Mouse (Mus musculus) right cerebral cortex, adult 2 months (tissue): ENCODE data around the gene Scrt2.
"Not testable (repeated sequence)": the region's sequence is repeated elsewhere in the genome, so short reads cannot be mapped to it uniquely, and the experiment has no call there.

Source experiments
- DNase-seq, 2 experiments: peaks; one replicate each; pipeline ENCODE4 v3.0.0; 2021 to 2022; ENCODE audit warnings: low spot score in 2 of 2

The Scrt2 gene

DNA sequence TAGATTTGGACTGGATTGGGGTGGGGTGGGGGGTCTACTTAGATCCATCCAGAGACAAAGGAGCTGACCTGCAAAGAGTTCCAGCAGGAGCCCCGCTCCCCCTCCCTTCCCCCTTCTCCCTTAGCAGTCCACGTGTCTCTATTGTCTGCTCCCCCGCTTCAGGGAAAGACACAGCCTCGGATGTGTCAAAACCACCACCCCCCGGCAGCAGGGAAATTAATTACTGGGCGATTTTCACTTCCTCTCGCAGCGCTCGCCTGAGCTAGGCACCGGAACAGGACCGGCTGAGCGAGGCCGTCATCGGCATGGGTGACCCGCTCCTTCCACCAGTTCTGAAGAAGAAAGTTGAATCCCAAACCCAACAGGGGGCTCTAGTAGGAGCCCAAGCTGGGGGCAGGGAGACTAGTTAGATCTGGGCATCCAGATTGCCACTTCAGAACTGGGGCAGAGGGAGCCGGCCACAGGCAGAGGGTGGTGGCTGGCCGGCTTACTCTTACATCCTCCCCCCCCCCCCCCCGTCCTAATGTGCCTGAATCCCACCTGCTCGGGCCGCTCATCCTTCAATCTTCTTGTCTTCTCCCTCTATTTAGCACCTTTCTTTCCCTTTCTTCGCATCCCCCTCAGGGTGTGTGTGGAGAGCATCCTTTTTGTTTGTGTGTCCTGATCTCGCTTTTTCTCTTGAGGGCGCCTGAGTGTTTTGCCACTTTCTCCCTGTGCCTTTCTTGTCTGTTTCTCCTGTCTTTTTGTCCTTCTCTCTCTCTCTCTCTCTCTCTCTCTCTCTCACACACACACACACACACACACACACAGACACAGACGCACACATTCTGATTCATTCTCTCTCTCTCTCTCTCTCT lies at the start of gene Scrt2:
Gene Scrt2, plus strand, starts transcription at position 845 of the 857 bp plus-strand sequence.
- peak; percentile 47 to 51 for DNase-seq

DNA sequence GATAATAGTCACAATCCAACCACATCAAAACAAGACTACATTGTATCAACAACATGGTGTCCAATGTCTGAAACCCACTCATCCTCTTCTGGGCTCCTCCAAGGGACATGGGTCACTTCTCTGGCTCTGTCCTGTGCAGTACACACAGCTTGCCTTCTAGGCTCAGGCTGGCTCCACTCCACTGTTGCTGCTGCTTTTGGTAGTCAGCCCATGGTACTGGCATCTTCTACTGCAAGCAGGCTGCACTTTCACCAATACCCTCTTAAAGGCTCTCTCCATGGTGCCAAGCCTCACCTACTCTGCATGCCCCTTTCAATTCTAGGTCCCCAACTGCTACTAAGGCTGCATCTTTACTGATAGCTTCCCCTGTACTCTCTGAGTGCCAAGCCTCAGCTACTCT lies 41.2 kb upstream of the Scrt2 start:
- DNase-seq, result no peak

- no peak for DNase-seq
Observed at GRCm38 (mm10) chr2:152047116-152048002, 34.0 kb upstream of the Scrt2 start.

DNA sequence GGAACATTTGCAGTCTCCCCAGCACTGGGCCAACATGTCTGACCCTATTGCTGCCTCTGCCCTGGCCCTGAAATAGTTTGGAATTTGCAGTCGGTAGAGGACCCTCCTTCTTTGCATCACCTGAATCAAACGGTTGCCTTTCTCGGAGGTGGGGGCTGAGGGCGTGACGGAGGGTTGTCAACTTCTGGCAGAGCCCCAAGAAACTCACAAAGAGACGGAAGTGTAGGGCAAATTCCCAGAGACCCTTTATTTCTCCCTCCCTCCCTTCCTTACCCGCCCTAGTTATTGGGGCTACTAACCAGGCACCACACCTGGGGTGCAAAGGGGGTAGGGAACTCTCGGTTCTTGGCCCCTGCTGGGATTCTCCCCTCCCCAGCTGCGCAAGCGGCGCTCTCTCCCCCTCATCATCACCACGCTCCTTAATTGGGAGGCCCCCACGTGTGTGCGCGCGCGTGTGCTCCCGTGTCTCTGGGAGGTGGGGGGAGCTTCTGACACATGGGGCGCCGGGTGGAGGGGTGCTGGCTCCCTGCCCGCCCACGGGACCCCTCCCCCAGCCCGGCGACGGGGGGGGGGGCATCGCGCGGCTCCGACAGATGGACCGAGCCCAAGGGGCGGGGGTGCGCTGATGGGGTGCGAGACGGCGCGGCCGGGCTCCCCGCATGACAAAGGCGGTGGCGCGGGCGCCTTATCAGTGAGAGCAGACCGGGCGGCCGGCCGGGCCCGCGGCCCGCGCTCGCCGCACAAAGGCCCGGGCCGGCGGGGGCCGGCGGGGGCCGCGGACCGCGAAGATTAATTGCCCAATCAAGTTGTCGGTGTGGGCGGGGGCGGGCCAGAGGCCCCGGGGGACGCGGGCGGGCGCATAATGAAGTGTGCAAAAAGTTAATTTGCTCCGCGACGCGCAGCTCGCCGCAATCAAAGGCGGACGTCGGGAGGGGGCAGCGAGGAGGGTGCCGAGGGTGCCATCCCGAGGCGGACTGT lies 33.0 kb upstream of the Scrt2 start:
- no peak for DNase-seq

- no peak for DNase-seq
Observed at GRCm38 (mm10) chr2:152048981-152049441, 32.3 kb upstream of the Scrt2 start.

DNA sequence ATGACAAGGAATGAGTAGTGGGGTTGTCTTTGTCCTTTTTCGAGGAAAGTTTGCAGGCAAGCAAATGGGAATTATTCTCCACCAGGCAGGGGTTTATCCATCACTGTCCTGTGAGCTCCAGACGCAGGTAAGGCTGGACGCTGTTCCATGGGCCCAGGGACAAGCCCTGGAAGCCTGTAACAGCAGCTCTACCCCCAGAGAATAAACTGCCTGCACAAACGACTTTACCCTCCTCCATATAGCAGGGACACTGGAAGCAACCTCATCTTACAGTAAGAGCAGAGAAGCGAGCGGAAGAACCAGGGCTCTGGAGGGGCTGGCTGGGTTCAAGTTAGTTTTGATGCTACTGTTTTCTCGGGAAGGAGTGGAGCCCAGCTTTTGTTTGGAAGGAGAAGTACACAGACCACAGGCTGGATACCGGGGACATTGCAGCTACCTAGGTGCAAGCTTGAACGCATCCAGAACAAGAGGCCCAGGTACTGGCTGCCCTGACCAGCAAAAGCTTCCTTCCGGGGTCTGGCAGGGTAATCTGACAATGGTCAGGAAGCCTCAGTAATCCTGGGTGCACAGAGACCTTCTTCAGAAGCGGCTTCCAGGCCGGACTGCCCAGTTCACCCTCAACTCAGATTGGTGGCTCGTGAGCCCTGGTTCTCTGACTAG lies 31.6 kb upstream of the Scrt2 start:
- no peak for DNase-seq

DNA sequence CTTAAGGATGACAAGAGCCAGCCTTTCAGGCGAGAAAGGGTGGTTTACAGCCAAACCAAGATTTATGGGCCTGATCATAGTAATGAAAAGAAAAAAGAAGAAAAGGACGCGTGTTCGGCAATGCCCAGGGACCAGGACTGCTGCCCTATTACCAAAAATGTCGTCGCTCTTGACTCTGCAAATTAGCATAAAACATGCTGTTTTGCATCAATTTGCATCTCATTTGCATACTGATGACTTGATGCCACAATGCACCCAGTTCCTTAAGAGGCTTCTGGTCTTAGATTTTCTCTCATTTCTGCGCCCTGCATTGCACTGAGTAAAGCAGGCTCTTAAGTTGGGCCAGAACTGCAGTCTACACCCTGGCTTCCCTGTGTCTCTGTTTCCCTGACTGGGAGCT lies 31.0 kb upstream of the Scrt2 start:
- DNase-seq, result no peak

DNA sequence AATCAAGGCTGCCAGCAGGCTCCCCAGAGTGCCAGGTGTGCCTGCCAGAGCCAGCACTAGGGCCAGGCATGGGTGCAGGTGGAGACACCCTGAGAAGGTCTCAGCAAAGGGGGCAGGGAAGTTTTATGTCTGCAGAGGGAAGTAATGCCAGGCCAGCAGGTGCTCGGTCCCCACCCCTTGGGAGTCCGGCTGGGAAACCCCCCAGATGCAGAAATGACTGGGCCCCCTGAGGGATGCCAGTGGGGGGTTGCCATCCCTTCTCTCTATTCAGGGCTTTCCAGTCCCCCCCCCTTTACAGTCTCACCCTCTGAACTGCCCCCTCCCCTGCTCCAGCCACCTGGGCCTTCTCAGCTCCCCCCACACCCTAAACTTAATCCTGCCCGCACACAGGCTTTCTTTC lies 29.3 kb upstream of the Scrt2 start:
- DNase-seq, result no peak

GRCm38 (mm10) chr2:152055406-152055805 lies 25.9 kb upstream of the Scrt2 start:
- no peak for DNase-seq

DNA sequence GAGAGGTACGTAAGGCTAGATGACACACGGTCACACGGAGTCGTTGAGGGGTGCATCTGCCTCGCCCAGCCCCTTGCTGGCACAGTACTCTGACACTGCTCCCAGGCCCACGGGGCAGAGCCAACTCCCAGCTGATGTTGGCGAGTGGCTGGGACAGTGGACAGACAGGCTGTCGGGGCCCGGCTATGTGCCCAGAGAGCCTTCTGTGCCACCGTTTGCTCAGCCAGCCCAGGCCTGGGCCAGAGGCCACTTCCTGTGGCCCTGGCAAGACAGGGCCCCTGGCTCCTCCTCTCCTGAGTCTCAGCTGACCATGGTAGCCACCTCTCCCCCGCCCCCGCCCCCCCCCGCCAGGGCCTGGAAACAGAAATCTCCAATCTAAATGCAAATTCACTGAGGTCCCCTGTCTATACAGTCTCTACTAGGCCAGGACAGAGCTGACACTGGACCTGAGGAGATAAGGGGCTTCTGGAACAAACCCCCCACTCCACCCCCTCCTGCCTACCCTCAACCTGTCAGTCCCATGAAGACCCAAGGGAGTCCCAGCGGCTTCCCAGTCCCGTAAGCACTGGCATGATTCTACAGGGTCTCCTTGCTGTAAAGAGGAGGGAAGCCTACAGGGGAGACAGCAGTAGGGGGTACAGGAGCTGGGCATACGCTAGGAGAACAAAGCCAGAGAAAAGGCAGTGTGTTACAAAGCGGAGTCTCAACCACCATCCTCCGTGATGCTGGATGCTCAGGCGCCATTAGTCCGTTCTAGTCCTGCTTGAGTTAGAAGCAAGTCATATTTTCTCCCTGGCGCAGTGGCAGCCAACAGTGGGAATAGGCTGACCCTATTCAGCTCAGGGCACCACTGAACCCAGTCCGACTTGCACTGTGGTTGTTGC lies 24.7 kb upstream of the Scrt2 start:
- DNase-seq, result no peak

GRCm38 (mm10) chr2:152057252-152057563 lies 24.1 kb upstream of the Scrt2 start:
- no peak for DNase-seq

GRCm38 (mm10) chr2:152062817-152063216 lies 18.5 kb upstream of the Scrt2 start:
- not testable (repeated sequence) for DNase-seq

- no peak for DNase-seq
Observed at GRCm38 (mm10) chr2:152068660-152069433, 12.5 kb upstream of the Scrt2 start.

DNA sequence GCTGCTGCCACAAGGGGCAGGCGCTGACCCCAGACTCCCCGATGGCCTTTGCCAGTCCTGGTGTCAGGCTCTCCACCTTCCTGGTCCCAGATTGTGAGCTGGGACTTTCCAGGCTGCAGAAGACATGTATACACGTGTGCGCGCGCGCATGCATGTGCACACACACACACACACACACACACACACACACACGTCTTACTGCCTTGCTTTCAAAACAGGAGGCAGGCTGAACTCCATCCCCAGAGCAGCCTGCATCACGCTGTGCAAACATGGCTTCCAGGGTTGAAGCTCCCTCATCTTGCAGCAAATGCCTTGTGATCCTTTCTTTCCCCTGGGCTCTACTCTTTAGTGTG lies 11.9 kb upstream of the Scrt2 start:
- DNase-seq, result no peak

GRCm38 (mm10) chr2:152069941-152070340 lies 11.4 kb upstream of the Scrt2 start:
- DNase-seq, result no peak

DNA sequence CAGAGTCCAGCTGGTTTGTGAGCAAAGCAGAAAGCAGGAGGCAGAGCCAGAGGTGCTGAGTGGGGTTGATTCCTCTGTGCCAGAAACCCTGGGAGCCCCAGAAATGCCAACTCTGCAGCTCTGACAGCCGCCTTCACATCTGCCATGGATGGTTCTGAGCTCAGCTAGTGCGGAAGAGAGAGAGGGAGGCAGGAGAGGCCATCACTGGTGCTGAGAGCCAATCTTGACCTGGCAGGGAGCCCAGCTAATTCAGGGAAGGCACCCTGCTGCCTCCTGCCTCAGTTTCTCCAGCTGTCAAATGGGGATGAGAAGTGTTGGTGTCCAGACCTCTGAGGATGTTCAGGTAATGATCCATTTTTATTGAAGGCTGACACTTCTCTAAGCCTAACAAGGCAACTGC lies 6.8 kb upstream of the Scrt2 start:
- no peak for DNase-seq

GRCm38 (mm10) chr2:152075294-152075889 lies 5.9 kb upstream of the Scrt2 start:
- DNase-seq, result no peak

GRCm38 (mm10) chr2:152077337-152077736 lies 4.0 kb upstream of the Scrt2 start:
- DNase-seq, result no peak
